Mouse (Mus musculus) megakaryocyte, embryonic 14.5 days (primary cell): ENCODE results near the gene Ifna12. TPM values are rescaled to one million over a fixed set of nuclear protein-coding genes. Genes with fewer than 3 reads are reported as not detected.
"Not testable (repeated sequence)": the region's sequence is repeated elsewhere in the genome, so short reads cannot be mapped to it uniquely, and the experiment has no call there.

Experiments used
- H3K27me3 ChIP-seq: replicated peaks from 2 replicates; pipeline ENCODE3; 2012; ENCODE audit warnings: inconsistent platforms
- H3K36me3 ChIP-seq: replicated peaks from 2 replicates; pipeline ENCODE3; 2012; ENCODE audit warnings: low read length, inconsistent platforms, mixed read lengths
- H3K4me1 ChIP-seq: 2 replicates; pipeline ENCODE4 v1.6.1; 2012; ENCODE audit warnings: inconsistent platforms
- H3K4me3 ChIP-seq: replicated peaks from 2 replicates; pipeline ENCODE3; 2012; ENCODE audit warnings: moderate library complexity, mild to moderate bottlenecking, inconsistent platforms
- H3K9me3 ChIP-seq: 2 replicates; pipeline ENCODE4 v1.6.1; 2012; ENCODE audit warnings: inconsistent platforms
- FLI1 ChIP-seq: IDR thresholded peaks from 2 replicates; pipeline ENCODE4 v1.6.1; 2012; ENCODE audit warnings: low read length, inconsistent platforms, mixed read lengths
- GATA1 ChIP-seq: IDR thresholded peaks from 3 replicates; pipeline ENCODE4 v1.6.1; 2012; ENCODE audit warnings: mixed read lengths, low read length, inconsistent platforms, borderline replicate concordance
- polyA plus RNA-seq: library from polyadenylated mRNA; stranded (reverse); fragments of >175 nt; gene quantifications from 2 replicates; pipeline ENCODE4 v1.2.3, GENCODE M21; 2012; ENCODE audit warnings: low replicate concordance; ENCODE audit not compliant: insufficient read depth

The Ifna12 gene
- polyA plus RNA-seq = not detected in 2 replicates

- H3K36me3 ChIP-seq = no peaks in the 10 kb centered on the region
- TF ChIP-seq FLI1 = no peak
- TF ChIP-seq GATA1 = no peak
- no peak within 1 kb of the TSS for H3K4me3 ChIP-seq
- H3K27me3 ChIP-seq = no peaks in the 10 kb centered on the region
- peaks cover 2% of the 10 kb centered on the region; the same call in 1 of the 2 replicates for H3K4me1 ChIP-seq
- H3K9me3 ChIP-seq = no peaks in the 10 kb centered on the region
Observed at GRCm38 (mm10) chr4:88603276-88603675, at the start of gene Ifna12. Ifna12 (minus strand) TSS chr4:88603376.

GRCm38 (mm10) chr4:88644359-88644758, 41.2 kb upstream of the Ifna12 start, which contains the start of gene Ifna13:
Ifna13 (minus strand) TSS chr4:88644459.
- TF ChIP-seq FLI1 (no peak), GATA1 (no peak)
- Histone ChIP-seq H3K27me3 (peaks cover 8% of the 10 kb centered on the region), H3K36me3 (no peaks in the 10 kb centered on the region), H3K4me1 (peaks cover 12% of the 10 kb centered on the region), H3K4me3 (no peak within 1 kb of the TSS), H3K9me3 (no peaks in the 10 kb centered on the region)

GRCm38 (mm10) chr4:88642526-88642925, 39.4 kb upstream of the Ifna12 start:
- peaks cover 12% of the 10 kb centered on the region for H3K4me1 ChIP-seq
- no peak for TF ChIP-seq GATA1
- TF ChIP-seq FLI1 = no peak
- no peaks in the 10 kb centered on the region for H3K36me3 ChIP-seq
- H3K4me3 ChIP-seq = no peak overlapping the region
- no peaks in the 10 kb centered on the region for H3K9me3 ChIP-seq
- peaks cover 4% of the 10 kb centered on the region for H3K27me3 ChIP-seq

GRCm38 (mm10) chr4:88641077-88641831, 38.1 kb upstream of the Ifna12 start:
- Histone ChIP-seq H3K4me1 (peaks cover 12% of the 10 kb centered on the region), H3K9me3 (no peaks in the 10 kb centered on the region), H3K36me3 (no peaks in the 10 kb centered on the region), H3K4me3 (peak overlapping the region; percentile 95), H3K27me3 (peaks cover 5% of the 10 kb centered on the region)
- no peak for TF ChIP-seq FLI1
- no peak for TF ChIP-seq GATA1

- Histone ChIP-seq H3K4me1 (peaks cover 12% of the 10 kb centered on the region), H3K9me3 (no peaks in the 10 kb centered on the region), H3K4me3 (peak overlapping the region; percentile 95), H3K27me3 (peaks cover 5% of the 10 kb centered on the region), H3K36me3 (no peaks in the 10 kb centered on the region)
- TF ChIP-seq GATA1 (no peak), FLI1 (no peak)
Observed at GRCm38 (mm10) chr4:88640704-88641076, 37.5 kb upstream of the Ifna12 start.

GRCm38 (mm10) chr4:88634311-88634710, 31.1 kb upstream of the Ifna12 start, which contains the start of gene C87499:
C87499 (minus strand) TSS chr4:88634411.
- TF ChIP-seq FLI1 = no peak
- no peak for TF ChIP-seq GATA1
- Histone ChIP-seq H3K4me1 (peaks cover 5% of the 10 kb centered on the region; the same call in 1 of the 2 replicates), H3K9me3 (no peaks in the 10 kb centered on the region), H3K4me3 (no peak within 1 kb of the TSS), H3K27me3 (peaks cover 13% of the 10 kb centered on the region), H3K36me3 (no peaks in the 10 kb centered on the region)

- H3K27me3 ChIP-seq = no peaks in the 10 kb centered on the region
- H3K9me3 ChIP-seq = no peaks in the 10 kb centered on the region
- peaks cover 44% of the 10 kb centered on the region for H3K4me1 ChIP-seq
- H3K36me3 ChIP-seq = no peaks in the 10 kb centered on the region
- TF ChIP-seq FLI1 (no peak), GATA1 (no peak)
- no peak within 1 kb of the TSS for H3K4me3 ChIP-seq
Observed at GRCm38 (mm10) chr4:88592285-88592684, 10.9 kb downstream of the Ifna12 start, which contains the start of gene Ifna9. Ifna9 (minus strand) TSS chr4:88592385.

GRCm38 (mm10) chr4:88571698-88572097, 31.5 kb downstream of the Ifna12 start, which contains the start of gene Ifna14:
Ifna14 (minus strand) TSS chr4:88571798.
- Histone ChIP-seq H3K4me1 (no peaks in the 10 kb centered on the region), H3K4me3 (no peak within 1 kb of the TSS), H3K9me3 (no peaks in the 10 kb centered on the region), H3K27me3 (peaks cover 2% of the 10 kb centered on the region), H3K36me3 (no peaks in the 10 kb centered on the region)
- TF ChIP-seq GATA1 (no peak), FLI1 (no peak)

GRCm38 (mm10) chr4:88561791-88562190, 41.4 kb downstream of the Ifna12 start:
- H3K9me3 ChIP-seq = no peaks in the 10 kb centered on the region
- peaks cover 2% of the 10 kb centered on the region for H3K27me3 ChIP-seq
- no peak overlapping the region for H3K4me3 ChIP-seq
- TF ChIP-seq GATA1 (no peak), FLI1 (no peak)
- no peaks in the 10 kb centered on the region for H3K4me1 ChIP-seq
- H3K36me3 ChIP-seq = no peaks in the 10 kb centered on the region

- H3K36me3 ChIP-seq, H3K27me3 ChIP-seq, H3K9me3 ChIP-seq, H3K4me1 ChIP-seq, H3K4me3 ChIP-seq: not testable (repeated sequence)
Observed at GRCm38 (mm10) chr4:88558145-88558544, 45.0 kb downstream of the Ifna12 start, which contains the start of gene Ifna15. Ifna15 (minus strand) TSS chr4:88558245.

Other genes starting within 250 kb of the Ifna12 start
- 0.48 and 5.1 TPM in 2 replicates for gene Hacd4, start 164.4 kb downstream of the Ifna12 start, polyA plus RNA-seq
- not detected in 2 replicates for gene Ifnb1, start 80.6 kb downstream of the Ifna12 start, polyA plus RNA-seq
- not detected in 2 replicates for gene Ifna15, start 45.1 kb downstream of the Ifna12 start, polyA plus RNA-seq
- gene Ifna14, start 31.6 kb downstream of the Ifna12 start, polyA plus RNA-seq = not detected in 2 replicates
- gene Ifna9, start 11.0 kb downstream of the Ifna12 start, polyA plus RNA-seq = not detected in 2 replicates
- not detected in 2 replicates for gene C87499, start 31.0 kb upstream of the Ifna12 start, polyA plus RNA-seq
- not detected in 2 replicates for gene Ifna13, start 41.1 kb upstream of the Ifna12 start, polyA plus RNA-seq
- not detected in 2 replicates for gene Ifna16, start 73.5 kb upstream of the Ifna12 start, polyA plus RNA-seq
- gene Ifna2, start 80.5 kb upstream of the Ifna12 start, polyA plus RNA-seq = not detected in 2 replicates
- not detected in 2 replicates for gene Ifnab, start 88.0 kb upstream of the Ifna12 start, polyA plus RNA-seq
- 0.27 TPM in 1 of 2 replicates, not detected in the other for gene Gm26566, start 118.4 kb upstream of the Ifna12 start, polyA plus RNA-seq
- 1.4 and 2.6 TPM in 2 replicates for gene Klhl9, start 119.1 kb upstream of the Ifna12 start, polyA plus RNA-seq
- gene Gm13271, start 151.5 kb upstream of the Ifna12 start, polyA plus RNA-seq = not detected in 2 replicates
- gene Gm13283, start 156.7 kb upstream of the Ifna12 start, polyA plus RNA-seq = not detected in 2 replicates
- not detected in 2 replicates for gene Gm13290, start 170.5 kb upstream of the Ifna12 start, polyA plus RNA-seq
- not detected in 2 replicates for gene Gm13289, start 173.5 kb upstream of the Ifna12 start, polyA plus RNA-seq
- not detected in 2 replicates for gene Gm13272, start 176.5 kb upstream of the Ifna12 start, polyA plus RNA-seq
- gene Ifnz, start 178.8 kb upstream of the Ifna12 start, polyA plus RNA-seq = not detected in 2 replicates
- not detected in 2 replicates for gene Gm13276, start 182.3 kb upstream of the Ifna12 start, polyA plus RNA-seq
- gene Gm13277, start 185.3 kb upstream of the Ifna12 start, polyA plus RNA-seq = not detected in 2 replicates
- not detected in 2 replicates for gene Gm13278, start 188.2 kb upstream of the Ifna12 start, polyA plus RNA-seq
- gene Gm13275, start 191.1 kb upstream of the Ifna12 start, polyA plus RNA-seq = 0.64 TPM in 1 of 2 replicates, not detected in the other
- not detected in 2 replicates for gene Gm13279, start 194.0 kb upstream of the Ifna12 start, polyA plus RNA-seq
- not detected in 2 replicates for gene Gm13285, start 196.3 kb upstream of the Ifna12 start, polyA plus RNA-seq
- gene Gm13287, start 199.9 kb upstream of the Ifna12 start, polyA plus RNA-seq = 0.64 TPM in 1 of 2 replicates, not detected in the other
- gene Gm13288, start 202.2 kb upstream of the Ifna12 start, polyA plus RNA-seq = not detected in 2 replicates
- gene Ifna7, start 212.9 kb upstream of the Ifna12 start, polyA plus RNA-seq = not detected in 2 replicates
- gene Ifna11, start 216.6 kb upstream of the Ifna12 start, polyA plus RNA-seq = not detected in 2 replicates
- gene Ifna6, start 224.0 kb upstream of the Ifna12 start, polyA plus RNA-seq = not detected in 2 replicates
- gene Ifna5, start 232.1 kb upstream of the Ifna12 start, polyA plus RNA-seq = not detected in 2 replicates
- not detected in 2 replicates for gene Ifna4, start 238.5 kb upstream of the Ifna12 start, polyA plus RNA-seq
- gene Ifna1, start 246.7 kb upstream of the Ifna12 start, polyA plus RNA-seq = not detected in 2 replicates